9 mouse cellular contexts compared by ENCODE assay signal in genomic region chr7:139746803-139747202, GRCm38 (mm10).
DNase-seq lines count a peak whose midpoint lies in the region; ATAC-seq lines count a peak whose summit lies in the region.
"Had no signal": no experiment of that assay in that cellular context is flagged by ENCODE, and none has a peak within 500 bp of the region (broad histone marks: within the 10 kb centered on the region; RNA-seq: fewer than 3 reads in every experiment).

No protein-coding gene starts in this region.

- H3K27me3 ChIP-seq in heart, embryonic 12.5 days (replicated peaks), result no peaks in the 10 kb centered on the region
- H3K27me3 ChIP-seq in hindbrain, embryonic 15.5 days, result no peaks in the 10 kb centered on the region
- no peaks in the 10 kb centered on the region for H3K27me3 ChIP-seq in forebrain, embryonic 15.5 days

- H3K9ac ChIP-seq in heart, embryonic 12.5 days, result no peak overlapping the region
- no peak overlapping the region for H3K9ac ChIP-seq in hindbrain, embryonic 15.5 days
- H3K9ac ChIP-seq in forebrain, embryonic 15.5 days (replicated peaks), result no peak overlapping the region

- H3K4me2 ChIP-seq in heart, embryonic 12.5 days, result no peak overlapping the region
- H3K4me2 ChIP-seq in hindbrain, embryonic 15.5 days, result no peak overlapping the region
- H3K4me2 ChIP-seq in forebrain, embryonic 15.5 days (replicated peaks), result no peak overlapping the region

- 35% methylated on average over 1 of the region's 1 CpGs for WGBS in heart, embryonic 12.5 days
- WGBS in hindbrain, embryonic 15.5 days, result 31% methylated on average over 1 of the region's 1 CpGs
- 73% methylated on average over 1 of the region's 1 CpGs for WGBS in forebrain, embryonic 15.5 days

- DNase-seq in heart, postnatal 4 days, result peak; percentile 22
- DNase-seq in 416B (ENCODE audit: low read depth) (peak; percentile 37), NIH3T3 (ENCODE audit: low read depth) (peak; percentile 26)
- DNase-seq in retina, postnatal 1 day, result peak; percentile 57
- DNase-seq in spleen, adult 18-20 months, result no peak

- ATAC-seq in heart, embryonic 12.5 days (ENCODE audit: insufficient number of reproducible peaks, low FRiP score), result no peak
- ATAC-seq in hindbrain, embryonic 15.5 days (ENCODE audit: low FRiP score, low read depth), result no peak
- ATAC-seq in forebrain, embryonic 15.5 days (replicated peaks), result no peak

- no peaks in the 10 kb centered on the region for H3K4me1 ChIP-seq in heart, embryonic 12.5 days (replicated peaks)
- peaks cover 6% of the 10 kb centered on the region; the same call in 1 of the 2 replicates for H3K4me1 ChIP-seq in hindbrain, embryonic 15.5 days (replicated peaks)
- peaks cover 12% of the 10 kb centered on the region; the same call in 1 of the 2 replicates for H3K4me1 ChIP-seq in forebrain, embryonic 15.5 days
- H3K4me1 ChIP-seq: megakaryocyte, embryonic 14.5 days had no signal

- peaks cover 5% of the 10 kb centered on the region for H3K9me3 ChIP-seq in heart, embryonic 12.5 days (replicated peaks)
- H3K9me3 ChIP-seq in hindbrain, embryonic 15.5 days, result no peaks in the 10 kb centered on the region
- H3K9me3 ChIP-seq in forebrain, embryonic 15.5 days, result no peaks in the 10 kb centered on the region
- H3K9me3 ChIP-seq: megakaryocyte, embryonic 14.5 days had no signal

- H3K27ac ChIP-seq in heart, embryonic 12.5 days (ENCODE audit: poor library complexity, severe bottlenecking), result no peak overlapping the region
- H3K27ac ChIP-seq in hindbrain, embryonic 15.5 days (replicated peaks), result 0 out of 2 replicates have a peak overlapping the region, but pooled peaks have one; percentile 22
- no peak overlapping the region for H3K27ac ChIP-seq in forebrain, embryonic 15.5 days (replicated peaks)

- no peaks in the 10 kb centered on the region for H3K36me3 ChIP-seq in heart, embryonic 12.5 days
- no peaks in the 10 kb centered on the region for H3K36me3 ChIP-seq in hindbrain, embryonic 15.5 days
- no peaks in the 10 kb centered on the region for H3K36me3 ChIP-seq in forebrain, embryonic 15.5 days

- H3K4me3 ChIP-seq in heart, embryonic 12.5 days, result no peak overlapping the region
- no peak overlapping the region for H3K4me3 ChIP-seq in hindbrain, embryonic 15.5 days
- no peak overlapping the region for H3K4me3 ChIP-seq in forebrain, embryonic 15.5 days
- H3K4me3 ChIP-seq: megakaryocyte, embryonic 14.5 days had no signal

Comparison
In these comparisons a context has a peak if more than half of its experiments do, and no peak if none do; other contexts are left out.
1. DNase-seq: peak in heart, postnatal 4 days (single experiment), 416B (single experiment), NIH3T3 (single experiment) and retina, postnatal 1 day (single experiment); none in spleen, adult 18-20 months (0 of 2).